Mouse (Mus musculus): Measurements from ENCODE around the gene Ercc6.

Gene Ercc6

DNA sequence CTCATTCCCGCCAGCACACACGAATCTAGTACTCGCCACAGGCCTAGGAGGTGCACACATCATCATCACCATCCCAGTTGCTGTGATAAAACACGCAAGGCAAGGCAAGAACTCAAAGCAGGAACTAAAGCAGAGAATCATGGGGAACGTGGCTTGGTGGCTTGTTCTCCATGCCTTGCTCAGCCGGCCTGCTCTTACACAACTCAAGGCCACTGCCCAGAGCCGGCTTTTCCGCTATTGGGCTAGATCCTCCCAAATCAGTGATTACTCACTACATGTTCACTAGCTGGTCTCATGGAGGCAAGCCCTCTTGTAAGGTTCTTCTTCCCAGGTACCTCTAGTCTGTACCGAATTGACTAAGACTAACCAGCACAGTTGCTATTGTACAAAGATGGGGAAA lies 70.4 kb downstream of the Ercc6 start:
- DNase-seq, result no peak

DNA sequence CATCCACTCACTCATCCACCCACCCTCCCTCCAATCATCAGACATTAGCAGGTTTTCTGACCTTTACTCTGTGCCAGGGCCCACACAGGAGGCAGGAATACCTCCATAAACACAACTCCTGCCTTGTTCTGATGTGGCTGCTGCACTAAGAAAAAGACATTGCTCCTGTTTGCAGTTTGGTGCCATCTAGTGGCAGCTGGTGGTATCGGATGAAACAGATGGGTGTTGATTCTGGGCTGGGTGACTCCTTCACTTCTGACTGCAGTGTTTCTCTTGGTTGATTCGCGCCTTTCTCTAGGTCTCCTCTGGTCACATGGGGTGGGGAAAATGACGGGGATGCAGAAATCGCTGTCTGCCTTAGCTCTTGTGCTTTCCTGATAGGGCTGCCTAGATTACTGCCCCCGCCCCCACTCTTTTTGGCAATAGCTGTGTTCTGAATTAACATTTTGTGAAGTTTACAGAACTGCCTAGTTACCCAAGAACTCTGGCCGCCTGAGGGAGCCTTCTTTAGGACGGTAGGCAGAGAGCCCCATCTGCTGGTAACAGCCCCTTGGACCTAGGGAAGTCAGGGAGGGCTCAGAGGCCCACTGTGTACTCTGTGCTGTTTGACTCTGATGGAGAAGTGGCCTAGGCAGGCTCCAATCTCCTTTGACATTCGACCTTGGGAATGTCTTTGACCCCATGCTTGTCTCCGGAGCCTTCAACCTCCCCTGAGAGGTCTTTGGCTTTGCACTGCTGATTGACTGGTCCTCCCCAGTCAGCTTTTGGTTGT lies 73.9 kb downstream of the Ercc6 start:
- peak; percentile 58 for DNase-seq

DNA sequence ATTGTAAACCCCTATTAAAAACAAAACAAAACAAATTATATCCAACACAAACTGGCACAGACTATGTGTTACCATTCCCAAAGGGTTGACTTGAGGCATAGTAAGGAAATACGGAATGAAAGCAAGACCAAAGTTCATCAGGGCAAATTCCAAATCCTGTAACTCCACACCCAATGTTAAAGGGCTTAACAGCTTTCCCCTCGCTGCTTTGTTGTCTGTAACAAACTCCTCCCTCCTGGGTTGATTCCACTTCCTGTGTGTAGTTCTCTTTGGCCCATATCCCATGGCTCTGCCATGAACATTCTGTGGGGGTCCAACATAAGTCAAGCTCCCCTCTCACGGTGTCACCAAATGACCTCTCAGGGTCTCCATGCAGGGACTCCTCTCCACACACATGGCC lies 77.1 kb downstream of the Ercc6 start:
- no peak for DNase-seq

DNA sequence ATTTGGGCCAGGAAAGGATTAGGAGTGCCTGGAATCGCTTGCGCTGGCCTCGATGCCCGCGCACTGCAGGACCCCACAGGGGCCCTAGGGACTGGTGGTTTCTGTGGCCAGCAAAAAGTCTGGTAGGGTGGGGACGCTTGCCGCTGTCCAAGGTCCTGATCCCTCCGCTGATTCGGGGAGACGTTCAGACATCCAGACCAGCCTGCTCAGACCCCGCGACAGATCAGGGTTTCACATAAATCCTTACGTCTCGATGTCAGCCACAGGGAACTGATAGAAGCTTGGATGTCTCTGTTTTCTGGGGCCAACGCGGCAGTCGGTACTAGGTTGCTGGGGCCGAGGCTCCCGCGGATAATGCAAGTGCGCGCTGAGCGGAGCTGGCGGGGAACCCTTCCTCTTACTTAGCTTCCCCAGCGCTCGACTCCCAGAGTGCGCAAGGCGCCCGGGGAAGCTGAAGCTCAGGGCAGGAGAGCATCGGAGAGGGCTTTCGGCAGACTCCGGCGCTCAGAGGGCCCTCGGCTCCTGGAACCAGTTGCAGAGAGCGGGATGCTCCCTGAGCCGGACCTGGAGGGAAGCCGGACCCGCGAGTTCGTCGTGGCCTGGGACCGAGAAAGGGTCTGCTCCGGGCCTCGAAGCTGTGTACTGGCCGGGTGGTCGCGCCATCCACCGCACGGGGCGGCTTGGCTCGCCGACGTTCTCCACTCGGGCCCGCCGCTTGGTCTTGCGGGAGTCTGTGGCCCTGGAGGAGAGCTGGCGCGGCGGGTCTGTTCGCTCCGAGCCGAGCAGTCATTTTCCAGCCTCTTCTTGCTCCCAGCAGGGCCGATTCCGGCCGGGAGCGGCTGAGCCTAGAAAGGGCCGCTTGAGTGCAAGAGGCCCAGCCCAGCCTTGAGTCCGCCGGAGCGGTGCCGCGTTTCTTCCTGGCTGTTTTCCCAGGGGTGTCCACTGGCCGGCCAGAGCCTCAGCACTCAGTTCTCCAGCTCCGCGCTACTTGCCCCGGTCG lies 84.2 kb downstream of the Ercc6 start:
- no peak for DNase-seq

DNA sequence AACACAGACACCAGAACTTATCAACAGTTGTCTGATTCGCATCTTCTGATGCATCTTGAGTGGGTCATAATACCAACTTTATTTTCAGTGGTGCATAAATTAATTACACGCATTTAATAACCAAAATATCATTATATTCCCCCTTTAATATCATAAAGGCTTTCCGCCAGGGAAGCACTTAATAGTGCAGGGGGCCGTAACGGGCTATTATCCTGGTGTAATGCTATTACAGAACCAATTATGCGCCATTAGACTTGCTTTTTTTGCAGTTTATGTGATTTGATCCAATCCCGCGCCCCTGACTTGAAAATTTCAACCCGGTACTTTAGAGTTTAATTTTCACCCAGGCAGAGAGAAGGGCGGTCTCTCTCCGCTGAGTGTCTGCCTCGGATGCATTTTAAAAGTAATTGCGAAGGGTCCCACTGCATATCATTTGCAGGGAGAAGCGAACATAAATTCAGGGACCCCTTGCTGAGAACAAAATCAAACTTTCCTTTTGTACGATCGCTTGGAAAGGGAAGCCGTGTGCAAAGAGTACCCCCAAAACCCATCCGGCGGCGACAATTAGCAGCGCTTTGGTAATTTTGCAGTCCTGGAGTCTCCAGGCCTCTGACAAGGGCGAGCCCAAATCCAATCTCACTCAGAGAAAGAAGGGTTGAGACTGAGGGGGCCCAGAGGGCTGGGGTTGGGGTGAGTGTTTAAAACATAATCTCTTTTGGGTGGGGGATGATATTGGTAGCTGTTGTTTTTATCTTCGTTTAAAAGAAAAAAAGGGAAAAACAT lies 85.3 kb downstream of the Ercc6 start:
- DNase-seq, result no peak

DNA sequence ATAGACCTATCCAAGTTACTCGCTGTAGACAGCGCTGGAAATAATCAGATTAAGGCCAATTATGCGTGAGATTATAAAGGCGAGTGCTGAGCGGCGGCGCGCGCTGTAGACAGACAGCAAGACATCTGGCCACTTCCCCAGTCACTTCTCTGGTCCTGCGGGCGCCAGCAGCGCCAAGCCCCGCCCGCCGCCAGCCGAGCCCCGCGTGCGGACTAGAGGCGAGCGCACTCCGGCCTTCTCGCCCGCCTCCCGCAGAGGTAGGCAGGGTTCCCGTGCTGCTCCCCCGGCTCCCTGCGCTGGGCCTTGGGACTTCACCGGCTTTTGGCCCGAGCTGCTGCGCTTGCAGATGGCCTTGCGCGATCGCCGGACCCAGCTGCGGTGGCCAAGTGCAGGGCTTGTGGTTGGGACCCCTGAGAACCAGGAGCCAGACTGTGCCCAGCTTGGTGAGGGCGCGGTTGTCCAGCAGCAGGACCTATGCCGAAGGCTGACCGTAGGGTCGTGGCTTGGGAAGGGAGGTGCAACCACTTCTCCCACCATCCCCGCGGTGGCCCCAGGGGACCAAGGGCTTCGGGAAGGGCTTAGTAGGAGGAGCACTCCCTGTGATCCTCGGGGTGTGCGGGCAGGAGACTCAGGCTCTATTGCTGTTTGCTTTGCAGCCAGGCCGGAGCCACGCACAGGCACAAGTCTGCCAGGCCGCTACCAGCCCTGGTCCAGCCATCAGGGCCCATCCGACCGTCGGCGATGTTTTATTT lies 86.1 kb downstream of the Ercc6 start, which contains the start of gene Prrxl1:
Gene Prrxl1, plus strand, starts transcription at position 118 of the 752 bp plus-strand sequence.
- no peak for DNase-seq

DNA sequence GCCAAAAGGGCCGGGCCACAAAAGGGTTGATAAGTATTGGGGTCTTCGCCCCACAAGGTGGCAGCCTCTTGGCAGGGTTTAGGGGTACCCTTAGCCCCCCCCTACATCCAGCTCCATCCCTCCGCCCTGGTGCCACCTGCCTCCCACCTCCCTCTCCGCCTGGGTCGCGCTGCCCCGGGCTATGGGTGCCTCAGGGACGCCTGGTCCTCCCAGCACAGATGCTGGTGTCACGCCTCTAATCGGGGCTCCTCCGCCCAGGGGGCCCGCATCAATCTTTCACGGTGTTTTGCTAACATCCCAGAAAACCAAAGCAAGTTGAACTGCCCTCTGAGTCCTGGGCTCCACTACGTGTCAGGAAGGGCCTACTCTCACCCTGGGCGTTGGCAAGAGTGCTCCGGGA lies 86.8 kb downstream of the Ercc6 start:
- DNase-seq, result no peak

DNA sequence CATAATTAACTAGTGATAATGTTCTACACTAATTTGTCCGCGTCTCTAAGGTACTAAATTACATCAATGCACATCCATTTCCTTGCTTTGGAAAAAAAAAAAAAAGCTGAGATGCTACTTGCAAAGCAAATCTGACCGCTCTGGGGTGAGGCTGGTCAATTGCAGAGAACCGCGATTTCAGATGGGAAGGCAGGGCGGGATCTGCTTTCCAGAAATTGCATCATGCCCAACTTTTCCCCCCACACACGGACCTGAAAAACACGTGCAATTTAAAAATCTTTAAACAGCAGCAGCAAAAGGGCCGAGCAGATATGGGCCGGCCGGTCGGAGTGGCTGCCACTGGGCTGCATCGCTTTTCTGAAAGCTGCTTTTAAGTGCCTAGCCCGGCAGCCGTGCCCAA lies 92.2 kb downstream of the Ercc6 start:
- DNase-seq, result no peak

DNA sequence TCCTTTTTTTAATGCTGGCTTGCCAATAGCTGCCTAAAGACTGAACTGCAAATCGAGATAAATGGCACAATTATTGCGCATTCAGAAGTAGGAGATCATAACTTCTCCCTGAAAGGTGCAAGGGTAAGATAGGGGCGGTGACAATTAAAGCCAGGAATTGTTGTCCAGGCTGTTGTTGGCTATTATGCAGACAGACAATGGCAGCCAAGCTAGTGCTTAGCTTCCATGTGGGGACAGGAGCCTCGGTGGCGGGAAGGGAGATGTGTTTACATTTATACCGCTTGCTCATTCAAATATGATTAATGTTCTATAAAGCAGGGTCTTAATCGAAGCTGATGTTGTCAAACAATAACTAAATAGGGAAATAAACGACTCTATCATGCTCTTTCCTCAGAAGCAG lies 93.0 kb downstream of the Ercc6 start:
- no peak for DNase-seq

DNA sequence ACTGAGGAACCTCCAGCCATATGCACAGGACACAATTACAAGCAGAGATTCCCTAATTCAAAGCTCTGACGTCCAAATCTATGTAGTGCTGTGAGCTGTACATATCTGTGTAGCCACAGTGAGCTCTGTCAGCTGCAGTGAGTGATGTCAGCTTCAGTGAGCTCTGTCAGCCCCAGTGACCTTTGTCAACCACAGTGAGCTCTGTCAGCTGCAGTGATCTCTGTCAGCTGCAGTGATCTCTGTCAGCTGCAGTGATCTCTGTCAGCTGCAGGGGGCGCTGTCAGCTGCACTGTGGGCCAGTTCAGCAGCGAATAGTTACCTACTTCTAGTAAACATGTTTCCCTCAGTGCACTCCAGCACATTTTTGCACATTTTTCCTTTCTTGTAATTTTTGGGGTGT lies 96.1 kb downstream of the Ercc6 start:
- no peak for DNase-seq

DNA sequence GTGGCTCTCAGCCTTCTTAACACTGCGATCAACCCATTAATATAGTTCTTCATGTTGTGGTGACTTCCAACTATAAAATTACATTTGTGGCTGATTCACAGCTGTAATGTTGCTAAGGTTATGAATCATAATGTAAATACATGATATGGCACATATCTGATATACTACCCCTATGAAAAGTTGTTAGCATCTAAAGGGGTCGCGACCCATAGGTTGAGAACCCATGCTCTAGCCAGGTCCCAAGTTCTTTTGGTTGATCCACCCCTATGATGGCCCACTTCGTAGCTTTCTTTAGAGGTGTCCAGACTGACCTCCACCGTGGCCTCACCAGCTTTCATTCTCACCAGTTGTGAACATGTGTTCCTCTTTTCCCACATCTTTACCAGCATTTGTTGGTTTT lies 103.9 kb downstream of the Ercc6 start:
- no peak for DNase-seq

DNA sequence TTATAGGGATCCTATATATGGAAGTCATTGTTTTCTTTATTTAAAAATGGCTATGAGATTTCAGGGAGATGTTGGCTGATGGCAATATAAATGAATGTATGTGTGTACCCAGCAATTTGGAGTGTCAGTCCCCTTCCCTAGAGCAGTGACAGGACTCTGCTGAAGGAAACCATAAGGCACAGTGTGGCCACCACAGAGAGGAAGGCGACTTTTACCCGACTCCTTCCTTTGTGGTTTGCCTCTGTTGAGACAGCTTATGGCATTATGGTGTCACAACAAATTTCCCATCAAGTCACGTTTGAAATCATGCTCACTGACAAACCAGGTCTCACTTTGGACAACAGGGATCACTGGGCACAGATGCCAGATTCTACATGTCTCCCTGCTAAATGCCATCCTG lies 110.9 kb downstream of the Ercc6 start:
- DNase-seq, result no peak

DNA sequence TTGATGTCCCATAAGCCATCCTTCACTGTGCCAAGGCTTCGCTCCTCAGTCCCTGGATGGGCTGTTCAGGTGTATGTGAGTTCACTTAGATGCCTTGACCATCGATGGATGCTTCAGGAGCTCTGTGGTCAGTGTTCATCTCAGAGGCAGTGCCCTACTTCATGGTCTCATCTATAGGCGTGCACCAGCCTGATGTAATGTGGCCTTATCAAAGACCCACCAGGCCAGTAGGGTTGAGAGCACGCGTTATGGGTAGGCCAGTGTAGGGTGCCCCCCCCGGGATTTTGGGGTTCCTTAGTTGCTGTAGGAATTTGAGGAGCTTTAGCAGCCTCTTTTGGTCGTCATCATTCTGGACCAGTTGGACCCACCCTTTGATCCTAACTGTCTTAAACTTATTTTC lies 111.5 kb downstream of the Ercc6 start:
- DNase-seq, result no peak

DNA sequence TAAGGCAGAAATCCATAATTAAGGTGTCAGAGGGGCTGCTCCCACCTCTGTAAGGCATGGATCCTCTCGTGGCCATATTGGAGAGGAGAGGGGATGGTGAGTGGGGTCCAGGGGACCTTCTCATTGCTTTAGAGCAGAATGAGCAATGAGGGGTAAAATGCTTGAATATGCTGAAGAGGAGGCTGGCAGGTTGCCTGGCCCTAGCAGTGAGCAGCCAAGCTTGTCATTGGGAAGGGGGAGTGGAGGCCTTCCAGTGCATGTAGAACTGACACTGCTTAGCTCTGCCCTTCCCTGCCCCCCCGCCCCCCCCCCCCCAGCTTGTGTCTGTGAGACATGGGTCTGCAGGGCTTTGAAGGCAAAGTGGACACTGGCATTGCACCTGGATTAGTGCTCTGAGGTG lies 114.0 kb downstream of the Ercc6 start:
- DNase-seq, result no peak

DNA sequence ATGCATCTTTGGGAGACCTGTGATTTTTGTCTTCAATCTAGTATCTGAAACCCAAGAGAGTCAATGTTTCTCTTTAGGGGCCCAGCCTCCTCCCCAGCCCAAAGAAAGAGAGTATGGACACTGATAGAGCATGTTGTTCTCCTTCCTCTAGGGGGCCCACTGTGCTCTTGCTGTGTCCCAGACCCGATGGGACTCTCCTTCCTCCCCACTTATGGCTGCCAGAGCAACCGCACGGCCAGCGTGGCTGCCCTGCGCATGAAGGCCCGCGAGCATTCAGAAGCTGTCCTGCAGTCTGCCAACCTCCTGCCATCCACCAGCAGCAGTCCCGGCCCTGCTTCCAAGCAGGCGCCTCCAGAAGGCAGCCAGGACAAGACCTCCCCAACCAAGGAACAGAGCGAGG lies 115.3 kb downstream of the Ercc6 start:
- peak; percentile 12 for DNase-seq
